Mouse (Mus musculus): Measurements from ENCODE around the gene Irs3. TPM values are rescaled to one million over a fixed set of nuclear protein-coding genes. Genes with fewer than 3 reads are reported as not detected.
A peak's percentile ranks its signal among the peaks of the same experiment; 100 is the strongest.
"Not testable (repeated sequence)": the region's sequence is repeated elsewhere in the genome, so short reads cannot be mapped to it uniquely, and the experiment has no call there.

Gene Irs3
- polyA plus RNA-seq, 1 experiment from 2014 or later: 0.42 TPM

DNA sequence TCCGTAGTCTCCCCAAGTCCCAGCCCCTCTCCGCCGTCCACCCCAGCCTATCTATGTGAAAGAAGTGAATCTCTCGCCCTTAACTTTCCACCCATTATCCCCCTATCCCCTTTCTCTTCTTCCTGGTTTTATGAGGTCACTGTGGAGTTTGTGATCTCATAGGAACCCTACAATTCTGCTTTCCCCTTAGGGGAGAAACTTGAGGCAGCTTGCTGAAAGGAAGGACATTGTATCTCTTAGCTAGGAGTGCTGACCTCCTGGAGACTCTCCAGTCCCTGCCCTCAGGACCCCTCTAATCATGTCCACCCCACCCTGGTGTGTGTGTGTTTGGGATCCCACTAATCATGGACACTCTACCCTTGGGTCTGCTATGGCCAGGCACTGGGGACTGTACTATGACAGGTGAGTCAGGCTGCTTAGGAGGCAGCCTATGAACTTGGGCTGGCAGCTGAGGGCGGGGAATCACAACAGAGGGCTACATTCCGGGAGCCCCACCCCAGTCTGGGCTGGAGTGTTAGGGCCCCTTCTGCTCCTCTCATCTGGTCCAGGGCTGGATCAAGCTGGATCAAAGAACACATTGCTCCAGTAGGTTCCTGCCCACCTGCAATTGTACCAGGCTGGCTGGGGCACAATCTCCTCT, 15.5 kb downstream of the Irs3 start:
- WGBS: 24% methylated on average over 6 of the region's 6 CpGs
- no peaks in the 10 kb centered on the region for H3K27me3 ChIP-seq (ENCODE audit: insufficient read depth, poor library complexity, severe bottlenecking)
- peak overlapping the region; percentile 92 for H3K4me3 ChIP-seq
- H3K4me1 ChIP-seq (replicated peaks): peaks cover 63% of the 10 kb centered on the region
- H3K9me3 ChIP-seq: no peaks in the 10 kb centered on the region
- DNase-seq (ENCODE audit: low spot score): no peak
- H3K27ac ChIP-seq: peak overlapping the region; percentile 97
- H3K36me3 ChIP-seq: peaks cover 39% of the 10 kb centered on the region

DNA sequence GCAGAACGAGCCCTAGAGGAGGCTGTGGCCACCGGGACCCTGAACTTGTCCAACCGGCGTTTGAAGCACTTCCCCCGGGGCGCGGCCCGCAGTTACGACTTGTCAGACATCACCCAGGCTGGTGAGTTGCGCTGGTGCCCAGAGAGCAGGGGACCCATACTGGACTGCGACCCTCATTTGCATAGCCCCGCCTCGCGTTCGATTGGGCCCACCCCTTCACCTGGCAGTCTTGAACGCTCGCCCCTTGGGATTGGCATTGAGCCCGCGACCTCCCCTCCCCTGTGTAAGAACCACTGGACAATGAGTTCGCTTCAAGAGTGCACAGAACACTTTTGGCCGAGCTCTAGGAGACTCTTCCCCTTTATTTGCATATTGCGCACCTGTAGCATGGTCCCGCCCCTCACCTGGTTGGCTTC, 16.2 kb downstream of the Irs3 start:
- under 1% methylated on average over 23 of the region's 23 CpGs for WGBS
- H3K4me1 ChIP-seq (replicated peaks): peaks cover 68% of the 10 kb centered on the region
- peak overlapping the region; percentile 92 for H3K4me3 ChIP-seq
- peaks cover 32% of the 10 kb centered on the region for H3K36me3 ChIP-seq
- H3K27ac ChIP-seq: peak overlapping the region; percentile 97
- no peaks in the 10 kb centered on the region for H3K27me3 ChIP-seq (ENCODE audit: insufficient read depth, poor library complexity, severe bottlenecking)
- no peak for DNase-seq (ENCODE audit: low spot score)
- H3K9me3 ChIP-seq: no peaks in the 10 kb centered on the region

DNA sequence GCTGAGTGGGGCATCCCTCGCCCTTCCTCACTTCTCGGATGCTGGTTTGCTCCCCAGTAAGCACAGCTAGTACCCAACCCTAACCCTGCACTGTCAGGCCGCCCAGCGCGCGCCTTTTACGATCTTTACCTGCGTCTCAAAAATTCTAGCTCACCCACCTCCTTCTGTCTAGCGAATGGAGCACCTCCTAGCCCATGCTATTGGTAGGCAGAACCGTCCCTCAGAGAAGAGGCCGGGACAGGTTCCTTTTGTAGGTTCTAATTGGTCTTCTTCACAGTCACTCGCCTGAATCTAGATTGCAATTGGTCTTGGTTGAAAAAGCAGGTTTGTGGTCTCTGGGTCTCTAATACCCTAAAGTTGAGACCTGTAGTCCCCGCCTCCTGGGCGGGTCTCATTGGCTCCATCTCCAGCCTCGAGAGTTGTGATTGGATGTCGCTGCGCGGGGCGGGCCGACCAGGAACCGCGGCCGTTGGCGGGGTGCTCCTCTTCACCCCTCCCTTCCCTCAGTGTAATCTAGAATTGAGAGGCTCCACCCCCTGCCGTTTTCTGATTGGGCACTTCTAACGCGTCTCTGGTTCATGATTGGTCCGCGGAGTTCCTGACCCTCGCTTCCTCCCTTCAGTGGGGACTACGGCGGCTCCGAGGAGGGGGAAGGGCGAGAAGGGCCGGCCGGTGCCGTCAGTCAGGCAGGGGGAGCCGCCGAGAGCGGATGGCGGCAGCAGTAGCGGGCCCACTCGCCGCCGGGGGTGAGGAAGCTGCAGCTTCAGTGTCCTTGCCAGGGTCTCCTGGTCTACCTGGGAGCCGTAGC, 16.8 kb downstream of the Irs3 start, which contains the start of the genes Fbxo24, Lrch4 and Gm20605:
Gene Fbxo24 (minus strand): TSS at position 505 of the 808 bp plus-strand sequence.
Gene Lrch4 (plus strand): TSS at position 624 of the 808 bp plus-strand sequence.
Gene Gm20605 (plus strand): TSS at position 678 of the 808 bp plus-strand sequence.
- Histone ChIP-seq H3K4me3 (peak within 1 kb of the TSS; percentile 92), H3K27ac (peak within 1 kb of the TSS; percentile 97), H3K27me3 (ENCODE audit: insufficient read depth, poor library complexity, severe bottlenecking) (no peaks in the 10 kb centered on the region), H3K4me1 (replicated peaks) (peaks cover 65% of the 10 kb centered on the region), H3K36me3 (peaks cover 26% of the 10 kb centered on the region), H3K9me3 (no peaks in the 10 kb centered on the region)
- DNase-seq (ENCODE audit: low spot score): peak; percentile 99
- under 1% methylated on average over 46 of the region's 46 CpGs for WGBS

DNA sequence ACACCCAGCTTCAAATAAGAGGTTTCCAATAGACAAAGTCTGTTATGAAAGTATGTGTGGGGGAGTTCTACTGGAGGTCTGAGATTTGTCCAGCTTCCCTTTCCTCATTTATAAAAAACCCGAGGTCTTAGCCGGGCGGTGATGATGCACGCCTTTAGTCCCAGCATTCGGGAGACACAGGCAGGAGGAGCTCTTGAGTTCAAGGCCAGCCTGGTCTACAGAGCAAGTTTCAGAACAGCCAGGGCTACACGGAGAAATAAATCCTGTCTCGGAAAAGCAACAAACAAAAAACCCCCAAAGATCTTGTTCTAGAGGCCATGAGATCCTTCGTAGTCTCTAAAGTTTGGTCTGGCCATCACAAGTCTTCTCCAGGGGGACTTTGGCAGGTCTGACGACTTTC, 17.5 kb downstream of the Irs3 start:
- no peaks in the 10 kb centered on the region for H3K27me3 ChIP-seq (ENCODE audit: insufficient read depth, poor library complexity, severe bottlenecking)
- DNase-seq (ENCODE audit: low spot score): no peak
- H3K9me3 ChIP-seq: no peaks in the 10 kb centered on the region
- WGBS: 7% methylated on average over 9 of the region's 9 CpGs
- peak overlapping the region; percentile 92 for H3K4me3 ChIP-seq
- H3K4me1 ChIP-seq (replicated peaks): peaks cover 61% of the 10 kb centered on the region
- peak overlapping the region; percentile 97 for H3K27ac ChIP-seq
- H3K36me3 ChIP-seq: peaks cover 19% of the 10 kb centered on the region

DNA sequence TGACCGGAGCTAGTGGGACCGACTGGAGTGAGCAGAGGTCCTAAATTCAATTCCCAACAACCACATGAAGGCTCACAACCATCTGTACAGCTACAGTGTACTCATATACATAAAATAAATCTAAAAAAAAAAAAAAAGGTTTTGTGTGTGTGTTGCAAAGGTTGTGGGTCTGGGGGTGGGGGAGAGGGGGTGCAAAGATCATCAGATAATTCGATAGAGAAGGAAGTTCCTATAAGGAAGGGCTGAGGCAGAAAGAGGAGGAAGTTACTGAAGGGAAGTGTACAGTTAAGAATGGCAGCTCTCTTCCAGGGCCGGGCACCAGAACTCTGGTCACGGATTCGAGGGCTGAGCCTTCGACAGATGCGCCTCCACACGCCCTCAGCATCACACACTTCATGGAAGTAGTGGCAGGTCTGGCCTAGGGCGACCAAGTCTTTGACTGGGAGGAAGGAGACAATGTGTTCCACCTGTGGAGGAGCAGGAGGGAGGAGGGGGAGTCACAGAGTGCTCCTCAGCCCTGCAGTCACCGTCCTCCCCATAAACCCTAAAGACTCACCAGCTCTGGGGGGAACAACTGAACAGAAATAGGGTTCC, 21.5 kb downstream of the Irs3 start:
- H3K27me3 ChIP-seq (ENCODE audit: insufficient read depth, poor library complexity, severe bottlenecking): no peaks in the 10 kb centered on the region
- H3K4me1 ChIP-seq (replicated peaks): peaks cover 27% of the 10 kb centered on the region
- WGBS: 87% methylated on average over 11 of the region's 11 CpGs
- DNase-seq (ENCODE audit: low spot score): no peak
- H3K9me3 ChIP-seq: no peaks in the 10 kb centered on the region
- no peaks in the 10 kb centered on the region for H3K36me3 ChIP-seq
- no peak overlapping the region for H3K27ac ChIP-seq
- H3K4me3 ChIP-seq: no peak overlapping the region

DNA sequence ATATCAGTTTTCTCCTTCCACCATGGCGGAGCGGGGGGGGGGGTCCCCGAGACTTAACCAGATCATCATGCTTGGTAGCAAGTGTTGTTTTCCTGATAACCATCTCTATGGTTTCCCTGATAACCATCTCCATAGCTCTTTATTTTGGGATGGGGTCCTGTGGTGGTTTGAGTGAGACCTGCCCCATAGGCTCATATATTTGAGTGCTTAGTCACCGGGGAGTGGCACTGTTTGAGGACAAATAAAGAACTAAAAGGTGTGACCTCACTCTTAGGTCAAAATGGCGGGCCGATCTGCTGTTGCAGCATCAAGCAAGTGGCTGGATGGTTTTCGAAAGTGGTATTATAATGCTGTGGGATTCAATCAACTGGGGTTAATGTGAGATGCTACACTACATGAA, 30.2 kb downstream of the Irs3 start:
- no peaks in the 10 kb centered on the region for H3K9me3 ChIP-seq
- 0 out of 2 replicates have a peak, but pooled peaks cover 3% of the 10 kb centered on the region for H3K27me3 ChIP-seq (ENCODE audit: insufficient read depth, poor library complexity, severe bottlenecking)
- no peaks in the 10 kb centered on the region for H3K36me3 ChIP-seq
- peaks cover 36% of the 10 kb centered on the region for H3K4me1 ChIP-seq (replicated peaks)
- DNase-seq (ENCODE audit: low spot score): no peak
- H3K27ac ChIP-seq: no peak overlapping the region
- WGBS: 88% methylated on average over 7 of the region's 7 CpGs
- no peak overlapping the region for H3K4me3 ChIP-seq

DNA sequence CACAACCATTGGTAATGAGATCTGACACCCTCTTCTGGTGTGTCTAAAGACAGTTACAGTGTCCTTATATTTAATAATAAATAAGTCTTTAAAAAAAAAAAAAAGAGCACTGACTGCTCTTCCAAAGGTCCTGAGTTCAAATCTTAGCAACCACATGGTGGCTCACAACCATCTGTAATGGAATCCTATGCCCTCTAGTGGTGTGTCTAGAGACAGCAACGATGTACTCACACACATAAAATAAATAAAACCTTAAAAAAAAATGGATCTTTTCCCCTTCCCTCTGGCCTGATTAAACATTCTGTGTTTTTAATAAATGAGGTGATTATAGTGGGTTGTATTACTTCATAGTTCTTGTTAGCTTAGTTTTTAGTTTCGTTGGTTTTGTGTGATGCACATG, 30.6 kb downstream of the Irs3 start:
- peaks cover 41% of the 10 kb centered on the region for H3K4me1 ChIP-seq (replicated peaks)
- 94% methylated on average over 2 of the region's 2 CpGs for WGBS
- not testable (repeated sequence) for H3K27me3 ChIP-seq (ENCODE audit: insufficient read depth, poor library complexity, severe bottlenecking); H3K4me3 ChIP-seq; H3K27ac ChIP-seq; H3K9me3 ChIP-seq; DNase-seq (ENCODE audit: low spot score); H3K36me3 ChIP-seq

DNA sequence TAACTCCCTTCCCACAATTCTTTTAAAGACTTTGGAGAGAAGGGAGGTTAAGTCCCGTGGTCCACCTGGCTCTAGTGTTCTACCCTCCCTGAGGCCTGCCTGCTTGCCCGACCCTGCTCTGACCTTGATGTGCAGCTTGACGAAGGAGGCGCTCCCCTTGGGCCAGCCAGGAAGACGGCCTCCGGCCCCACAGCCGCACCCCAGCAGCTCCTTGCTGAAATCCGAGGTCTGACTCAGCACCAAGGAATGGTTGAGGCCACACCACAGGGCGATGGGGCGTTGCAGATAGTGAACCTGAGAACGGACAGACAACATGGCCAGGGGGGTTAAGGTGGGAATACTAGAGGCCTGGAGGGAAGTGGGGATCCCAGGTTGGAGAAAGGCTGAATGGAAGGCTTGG, 32.0 kb downstream of the Irs3 start, which contains the start of gene Pcolce:
Gene Pcolce (minus strand): TSS at position 235 of the 400 bp plus-strand sequence.
- no peak for DNase-seq (ENCODE audit: low spot score)
- no peaks in the 10 kb centered on the region for H3K36me3 ChIP-seq
- H3K27ac ChIP-seq: peak within 1 kb of the TSS; percentile 86
- no peaks in the 10 kb centered on the region for H3K9me3 ChIP-seq
- peak within 1 kb of the TSS; percentile 4; the same call in 1 of the 2 replicates for H3K4me3 ChIP-seq
- peaks cover 53% of the 10 kb centered on the region for H3K4me1 ChIP-seq (replicated peaks)
- H3K27me3 ChIP-seq (ENCODE audit: insufficient read depth, poor library complexity, severe bottlenecking): peaks cover 19% of the 10 kb centered on the region
- 61% methylated on average over 11 of the region's 11 CpGs for WGBS

DNA sequence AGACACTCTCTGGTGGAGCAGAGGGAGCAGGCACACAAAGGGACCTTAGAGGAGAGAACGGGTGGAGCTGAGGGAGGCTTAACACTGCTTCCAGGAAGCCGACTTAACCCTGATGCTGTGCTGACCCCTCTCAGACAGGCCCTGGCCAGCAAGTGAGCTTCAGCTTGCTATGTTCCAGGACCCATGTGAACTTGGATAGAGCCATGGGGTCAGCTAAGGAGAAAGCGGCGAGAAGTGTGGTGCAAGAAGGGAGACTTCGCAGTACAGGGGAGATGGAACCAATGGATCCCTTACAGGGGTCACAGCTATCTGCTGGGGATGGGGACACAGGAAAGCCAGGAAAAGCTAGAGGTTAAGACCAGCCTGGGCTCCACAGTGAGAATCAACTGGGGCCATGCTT, 32.4 kb downstream of the Irs3 start:
- H3K9me3 ChIP-seq: no peaks in the 10 kb centered on the region
- no peak for DNase-seq (ENCODE audit: low spot score)
- H3K4me3 ChIP-seq: peak overlapping the region; percentile 4; the same call in 1 of the 2 replicates
- WGBS: 69% methylated on average over 5 of the region's 5 CpGs
- peak overlapping the region; percentile 86 for H3K27ac ChIP-seq
- H3K27me3 ChIP-seq (ENCODE audit: insufficient read depth, poor library complexity, severe bottlenecking): peaks cover 23% of the 10 kb centered on the region
- H3K36me3 ChIP-seq: no peaks in the 10 kb centered on the region
- peaks cover 58% of the 10 kb centered on the region for H3K4me1 ChIP-seq (replicated peaks)

DNA sequence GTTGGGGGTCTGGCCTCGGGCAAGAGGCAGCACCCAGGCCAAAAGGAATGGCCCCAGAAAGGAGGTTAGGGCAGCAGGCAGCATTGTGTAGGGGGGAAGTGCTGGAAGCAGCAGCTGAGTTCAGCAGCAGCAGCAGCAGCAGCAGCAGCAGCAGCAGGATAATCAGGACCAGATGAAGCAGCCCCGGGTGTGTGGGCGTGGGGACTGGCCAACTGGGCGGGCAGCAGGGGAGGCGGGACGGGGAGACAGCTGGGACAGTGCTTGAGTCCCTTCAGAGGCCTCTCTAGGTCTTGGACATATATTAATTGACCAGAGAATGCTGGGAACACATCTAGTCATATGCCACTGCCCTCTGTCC, 34.3 kb downstream of the Irs3 start:
- peaks cover 39% of the 10 kb centered on the region for H3K27me3 ChIP-seq (ENCODE audit: insufficient read depth, poor library complexity, severe bottlenecking)
- peak overlapping the region; percentile 86 for H3K27ac ChIP-seq
- H3K36me3 ChIP-seq: peaks cover 5% of the 10 kb centered on the region
- H3K9me3 ChIP-seq: no peaks in the 10 kb centered on the region
- H3K4me3 ChIP-seq: peak overlapping the region; percentile 30
- H3K4me1 ChIP-seq (replicated peaks): peaks cover 63% of the 10 kb centered on the region
- peak; percentile 79 for DNase-seq (ENCODE audit: low spot score)
- WGBS: 17% methylated on average over 6 of the region's 6 CpGs

DNA sequence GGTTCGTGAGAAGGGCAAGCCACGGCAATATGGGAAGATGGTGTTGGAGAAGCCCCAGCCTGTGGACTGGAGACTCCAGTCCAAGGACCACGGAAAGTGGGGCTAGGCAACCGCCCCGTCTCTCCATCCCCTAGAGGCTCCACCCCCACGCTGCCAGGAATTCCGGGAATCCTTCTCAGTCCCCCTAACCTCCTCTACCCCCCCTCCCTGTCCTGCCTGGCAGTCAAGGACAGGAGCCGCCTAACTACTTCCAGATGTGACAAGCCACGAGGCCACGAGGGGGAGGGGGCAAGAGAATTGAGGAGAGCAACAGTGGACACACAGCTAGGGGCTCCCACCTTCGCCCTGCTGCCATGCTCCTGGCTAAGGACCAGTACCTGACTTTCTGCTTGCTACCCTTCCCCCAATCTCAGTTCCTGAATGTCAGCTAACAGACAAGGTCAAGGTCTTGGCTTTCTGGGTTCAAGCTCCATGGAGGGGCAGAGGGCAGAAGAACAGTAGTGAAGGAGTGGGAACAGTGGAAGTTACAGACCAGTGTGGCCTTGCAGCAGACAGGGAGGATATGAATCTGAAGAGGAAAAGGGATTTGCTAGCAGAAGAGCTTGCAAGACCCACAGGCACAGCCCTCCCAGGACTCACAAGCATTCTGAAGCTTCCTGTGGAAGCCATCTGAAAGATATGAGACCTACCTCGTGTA, 34.8 kb downstream of the Irs3 start:
- Histone ChIP-seq H3K9me3 (no peaks in the 10 kb centered on the region), H3K4me1 (replicated peaks) (peaks cover 63% of the 10 kb centered on the region), H3K4me3 (peak overlapping the region; percentile 30), H3K27ac (peak overlapping the region; percentile 86), H3K36me3 (peaks cover 10% of the 10 kb centered on the region), H3K27me3 (ENCODE audit: insufficient read depth, poor library complexity, severe bottlenecking) (peaks cover 39% of the 10 kb centered on the region)
- WGBS: 13% methylated on average over 12 of the region's 12 CpGs
- DNase-seq (ENCODE audit: low spot score): peak; percentile 83

DNA sequence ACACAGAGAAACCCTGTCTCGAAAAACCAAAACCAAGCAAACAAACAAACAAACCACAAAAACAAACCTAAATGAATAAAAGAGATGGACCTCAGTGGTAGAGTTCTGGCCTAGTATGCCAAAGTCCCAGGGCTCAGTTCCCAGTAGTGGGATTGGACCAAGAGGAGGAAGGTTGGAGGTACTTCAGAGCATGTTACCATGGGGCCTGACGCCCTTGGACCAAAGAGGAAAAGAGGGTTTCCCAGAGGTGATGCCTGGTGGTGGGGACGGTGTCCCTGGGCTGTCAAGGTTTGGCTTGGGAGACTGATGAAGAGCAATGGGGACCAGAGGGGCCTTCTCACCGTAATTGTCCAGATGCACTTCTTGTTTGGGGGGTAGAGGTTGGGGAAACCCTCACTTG, 35.5 kb downstream of the Irs3 start:
- Histone ChIP-seq H3K27ac (peak overlapping the region; percentile 86), H3K9me3 (no peaks in the 10 kb centered on the region), H3K27me3 (ENCODE audit: insufficient read depth, poor library complexity, severe bottlenecking) (peaks cover 39% of the 10 kb centered on the region), H3K4me1 (replicated peaks) (peaks cover 63% of the 10 kb centered on the region), H3K4me3 (peak overlapping the region; percentile 30), H3K36me3 (peaks cover 16% of the 10 kb centered on the region)
- 58% methylated on average over 4 of the region's 4 CpGs for WGBS
- DNase-seq (ENCODE audit: low spot score): no peak

All from hindbrain, embryonic 10.5 days (tissue).